Mouse (Mus musculus) liver, embryonic 15.5 days (tissue): ENCODE measurements around the gene Fgd6. TPM values are rescaled to one million over a fixed set of nuclear protein-coding genes. Genes with fewer than 3 reads are reported as not detected.

ENCODE experiments used
- ATAC-seq: fragments of 200-750 bp; cut with Nextera tagmentation; 2 replicates; pipeline ENCODE4 v1.8.0; 2017; ENCODE audit warnings: moderate number of reproducible peaks, mild to moderate bottlenecking, moderate library complexity; ENCODE audit not compliant: insufficient read depth
- H3K27ac ChIP-seq: fragments of 300-500 bp; sonication (generic); replicated peaks from 2 replicates; pipeline ENCODE4 v1.5.1; 2015; ENCODE audit warnings: mild to moderate bottlenecking, inconsistent platforms
- H3K27me3 ChIP-seq: fragments of 300-500 bp; sonication (generic); 2 replicates; pipeline ENCODE4 v1.6.1; 2015; ENCODE audit warnings: mild to moderate bottlenecking, inconsistent platforms
- H3K36me3 ChIP-seq: fragments of 300-500 bp; sonication (generic); replicated peaks from 2 replicates; pipeline ENCODE4 v1.6.1; 2015; ENCODE audit warnings: moderate library complexity, mild to moderate bottlenecking, inconsistent platforms
- H3K4me1 ChIP-seq: fragments of 300-500 bp; sonication (generic); replicated peaks from 2 replicates; pipeline ENCODE4 v1.6.1; 2015; ENCODE audit warnings: inconsistent platforms
- H3K4me2 ChIP-seq: fragments of 300-500 bp; sonication (generic); 2 replicates; pipeline ENCODE4 v1.6.1; 2015; ENCODE audit warnings: moderate library complexity, mild to moderate bottlenecking, inconsistent platforms
- H3K4me3 ChIP-seq: fragments of 300-500 bp; sonication (generic); replicated peaks from 2 replicates; pipeline ENCODE4 v1.5.1; 2015; ENCODE audit warnings: mild to moderate bottlenecking, inconsistent platforms
- H3K9ac ChIP-seq: fragments of 300-500 bp; sonication (generic); 2 replicates; pipeline ENCODE4 v1.6.1; 2015; ENCODE audit warnings: moderate library complexity, mild to moderate bottlenecking, inconsistent platforms
- H3K9me3 ChIP-seq: fragments of 300-500 bp; sonication (generic); replicated peaks from 2 replicates; pipeline ENCODE4 v1.6.1; 2016; ENCODE audit warnings: inconsistent platforms
- WGBS: fragments of 180-500 bp; shearing (Covaris S2); methylation state at CpG from one replicate; pipeline ENCODE4 v1.1.7; 2015; ENCODE audit warnings: mixed read lengths; ENCODE audit not compliant: insufficient replicate concordance; 5-methylcytosine and 5-hydroxymethylcytosine counted together
- polyA plus RNA-seq: library from polyadenylated mRNA; unstranded; fragments of >200 nt; fragmentation: Nextera tagmentation; extraction: Ambion mirVana; gene quantifications from 2 replicates; pipeline ENCODE4 v1.2.1, GENCODE M21; 2015

Fgd6 gene
- polyA plus RNA-seq, 1 experiment from 2014 or later = 2.8 TPM

DNA sequence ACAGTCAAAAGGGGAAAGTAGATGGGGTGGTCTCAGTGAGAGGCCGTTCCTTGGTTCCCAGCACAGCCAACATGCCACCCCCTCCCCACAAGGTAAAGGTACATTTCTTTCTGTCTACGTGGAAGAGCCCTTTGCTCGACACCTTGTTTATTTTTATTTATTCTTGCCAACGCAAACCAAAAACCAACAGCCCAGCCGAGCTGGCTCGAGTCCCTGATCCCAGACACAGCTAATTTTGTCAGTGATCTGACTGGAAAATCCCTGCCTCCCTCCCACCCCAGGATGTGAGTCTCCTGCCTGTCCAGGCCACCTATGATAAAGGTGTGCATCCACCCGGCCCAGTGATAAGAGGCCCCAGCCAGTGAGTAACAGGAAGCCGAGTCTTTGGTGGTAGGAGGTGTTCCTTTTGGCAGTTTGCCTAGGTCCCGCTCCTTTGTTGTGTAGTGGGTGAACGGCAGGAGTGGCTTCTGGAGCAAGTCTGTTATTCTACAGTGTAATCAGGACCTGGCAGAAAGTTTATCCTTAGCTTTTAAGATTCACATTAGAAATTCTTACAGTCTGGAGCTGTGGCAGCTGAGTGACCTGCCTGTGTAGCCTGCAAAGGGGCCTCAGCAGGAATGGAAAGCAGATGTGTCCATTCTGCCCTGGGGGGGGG is 36.6 kb downstream of the Fgd6 start:
- Histone ChIP-seq H3K4me3 (no peak overlapping the region), H3K4me1 (peaks cover 41% of the 10 kb centered on the region), H3K4me2 (peak overlapping the region; percentile 50), H3K9me3 (no peaks in the 10 kb centered on the region), H3K9ac (peak overlapping the region; percentile 2; the same call in 1 of the 2 replicates), H3K27ac (peak overlapping the region; percentile 79), H3K36me3 (peaks cover 12% of the 10 kb centered on the region; the same call in 1 of the 2 replicates), H3K27me3 (no peaks in the 10 kb centered on the region)
- 33% methylated on average over 10 of the region's 10 CpGs for WGBS
- ATAC-seq = peak; percentile 82

DNA sequence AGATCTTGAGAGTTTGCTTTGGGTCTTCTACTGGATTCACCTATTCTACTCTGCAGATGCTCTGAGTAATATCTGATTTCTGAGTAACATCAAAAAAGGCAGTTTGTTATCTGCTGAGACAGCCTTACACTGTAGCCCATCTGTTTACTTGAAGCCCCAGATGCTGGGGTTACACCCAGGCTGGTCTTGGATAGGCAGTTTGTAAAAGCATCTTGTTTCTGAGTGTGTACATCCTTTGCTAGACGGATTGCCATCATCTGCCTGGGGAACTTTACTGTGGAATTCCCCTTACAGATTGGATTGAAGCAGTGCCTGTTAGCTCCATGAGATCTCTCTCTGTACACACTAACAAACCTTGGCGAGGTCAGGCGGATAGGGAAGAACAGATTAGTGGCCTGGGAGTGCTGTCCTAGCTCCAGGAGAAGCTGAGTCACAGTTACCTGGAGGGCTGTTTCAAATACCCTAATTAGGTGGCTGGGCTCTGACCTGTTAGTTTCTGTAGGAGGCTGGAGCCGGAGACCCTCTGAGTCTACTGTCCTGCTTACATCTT is 37.2 kb downstream of the Fgd6 start:
- ATAC-seq = peak; percentile 85
- Histone ChIP-seq H3K9me3 (no peaks in the 10 kb centered on the region), H3K9ac (no peak overlapping the region), H3K4me3 (no peak overlapping the region), H3K4me2 (peak overlapping the region; percentile 50), H3K27me3 (no peaks in the 10 kb centered on the region), H3K4me1 (peaks cover 41% of the 10 kb centered on the region), H3K27ac (peak overlapping the region; percentile 79), H3K36me3 (peaks cover 12% of the 10 kb centered on the region; the same call in 1 of the 2 replicates)
- WGBS = 51% methylated on average over 4 of the region's 4 CpGs

DNA sequence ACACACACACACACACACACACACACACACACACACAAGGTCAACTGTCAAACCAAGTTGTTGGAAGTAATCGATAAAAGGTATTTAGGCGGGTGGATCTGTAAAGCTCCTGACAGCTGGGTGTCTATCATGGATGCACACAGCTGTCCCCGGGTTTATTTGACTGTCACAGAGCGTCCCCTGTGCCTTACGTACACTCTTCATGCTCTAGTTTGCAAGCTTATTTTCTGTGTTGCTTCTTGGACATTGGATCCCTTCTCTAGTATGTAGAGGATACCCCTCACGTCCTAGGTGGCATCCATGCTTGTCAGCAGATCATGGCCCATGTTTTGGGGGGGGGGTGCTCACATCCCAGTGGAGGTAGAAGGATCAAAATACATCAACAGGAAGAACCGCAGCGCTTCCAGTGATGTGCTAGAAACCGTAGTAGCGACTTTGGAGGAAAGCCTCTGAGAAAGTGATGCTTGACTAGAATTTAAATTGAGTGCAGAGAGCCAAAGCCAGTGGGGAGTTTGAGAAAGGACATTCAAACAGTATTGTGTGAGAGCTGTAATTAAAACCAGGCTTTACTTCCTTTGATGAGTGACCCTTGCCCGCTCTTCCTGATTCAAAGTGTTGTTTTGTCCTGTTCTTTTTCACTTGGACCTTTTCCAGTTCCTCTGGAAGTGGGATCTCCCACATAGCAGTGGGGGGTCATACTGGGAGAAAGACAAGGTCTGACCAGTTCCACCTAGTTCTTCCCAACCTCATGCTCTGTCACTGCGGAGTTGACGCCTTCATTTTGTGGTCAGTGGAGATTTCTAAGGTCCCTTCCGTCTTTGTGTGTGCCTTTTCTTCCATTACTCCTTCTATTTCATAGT is 41.4 kb downstream of the Fgd6 start:
- peaks cover 12% of the 10 kb centered on the region for H3K36me3 ChIP-seq
- no peaks in the 10 kb centered on the region for H3K9me3 ChIP-seq
- H3K27ac ChIP-seq = no peak overlapping the region
- no peak overlapping the region for H3K4me3 ChIP-seq
- H3K27me3 ChIP-seq = no peaks in the 10 kb centered on the region
- no peak overlapping the region for H3K4me2 ChIP-seq
- WGBS = 82% methylated on average over 14 of the region's 14 CpGs
- H3K4me1 ChIP-seq = peaks cover 24% of the 10 kb centered on the region
- no peak for ATAC-seq
- H3K9ac ChIP-seq = no peak overlapping the region

DNA sequence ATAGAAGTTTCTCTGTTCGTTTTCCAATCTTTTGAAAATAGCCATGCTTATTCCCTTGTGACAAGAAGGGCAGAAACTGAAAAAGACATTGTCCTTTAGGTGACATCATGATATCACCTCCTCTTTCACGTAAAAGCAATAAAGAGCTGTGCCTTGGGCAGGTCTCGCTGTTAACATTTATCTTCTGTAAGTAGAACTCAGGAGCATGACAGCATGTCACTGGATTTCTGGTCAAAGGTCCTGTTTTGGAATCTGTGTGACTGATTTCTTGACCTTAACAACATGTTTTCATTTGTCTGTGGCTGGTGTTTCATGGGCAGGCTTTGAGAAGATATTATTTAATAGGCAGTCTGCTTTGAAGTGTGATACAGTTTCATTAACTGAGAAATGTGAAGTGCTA is 44.9 kb downstream of the Fgd6 start:
- ATAC-seq = no peak
- no peaks in the 10 kb centered on the region for H3K9me3 ChIP-seq
- no peak overlapping the region for H3K27ac ChIP-seq
- 66% methylated on average over 3 of the region's 3 CpGs for WGBS
- H3K4me3 ChIP-seq = no peak overlapping the region
- H3K9ac ChIP-seq = no peak overlapping the region
- H3K4me1 ChIP-seq = peaks cover 12% of the 10 kb centered on the region
- H3K36me3 ChIP-seq = no peaks in the 10 kb centered on the region; the same call in 1 of the 2 replicates
- no peak overlapping the region for H3K4me2 ChIP-seq
- H3K27me3 ChIP-seq = no peaks in the 10 kb centered on the region

DNA sequence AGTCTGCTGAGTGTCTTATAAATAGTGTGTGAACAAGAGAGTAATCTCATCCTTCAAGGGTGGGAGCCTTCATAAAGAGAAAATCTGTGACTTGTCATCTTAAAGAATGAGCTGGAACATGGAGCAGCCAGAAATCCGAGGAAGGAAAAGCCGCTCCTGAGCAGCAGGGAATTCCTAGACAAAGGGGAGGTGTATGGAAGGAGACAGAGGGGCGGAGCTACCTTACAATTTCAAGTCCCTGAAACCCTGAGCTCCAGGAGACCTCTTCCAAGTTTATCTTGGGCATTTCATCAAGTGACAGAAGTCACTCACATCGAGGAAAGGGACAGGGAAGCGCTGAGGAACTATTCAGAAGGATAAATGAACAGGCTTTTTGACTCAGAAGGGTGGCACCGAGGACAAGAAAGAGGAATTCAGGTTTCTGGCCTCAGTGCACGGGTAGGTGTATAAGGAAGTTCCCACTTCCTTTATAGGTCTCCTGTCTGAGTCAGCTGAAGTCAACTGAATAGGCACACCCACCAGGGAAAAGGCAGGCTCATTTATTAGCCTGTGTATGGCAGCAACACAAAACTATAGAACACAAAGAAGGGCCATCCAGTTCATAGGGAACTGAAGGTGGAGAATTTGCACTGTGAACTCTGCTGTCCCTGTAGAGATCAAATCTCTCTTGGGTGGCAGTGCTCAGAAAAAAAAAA is 46.4 kb downstream of the Fgd6 start:
- Histone ChIP-seq H3K27me3 (no peaks in the 10 kb centered on the region), H3K27ac (no peak overlapping the region), H3K4me3 (no peak overlapping the region), H3K36me3 (no peaks in the 10 kb centered on the region; the same call in 1 of the 2 replicates), H3K4me1 (peaks cover 15% of the 10 kb centered on the region), H3K4me2 (no peak overlapping the region), H3K9ac (no peak overlapping the region), H3K9me3 (no peaks in the 10 kb centered on the region)
- 42% methylated on average over 7 of the region's 7 CpGs for WGBS
- no peak for ATAC-seq

DNA sequence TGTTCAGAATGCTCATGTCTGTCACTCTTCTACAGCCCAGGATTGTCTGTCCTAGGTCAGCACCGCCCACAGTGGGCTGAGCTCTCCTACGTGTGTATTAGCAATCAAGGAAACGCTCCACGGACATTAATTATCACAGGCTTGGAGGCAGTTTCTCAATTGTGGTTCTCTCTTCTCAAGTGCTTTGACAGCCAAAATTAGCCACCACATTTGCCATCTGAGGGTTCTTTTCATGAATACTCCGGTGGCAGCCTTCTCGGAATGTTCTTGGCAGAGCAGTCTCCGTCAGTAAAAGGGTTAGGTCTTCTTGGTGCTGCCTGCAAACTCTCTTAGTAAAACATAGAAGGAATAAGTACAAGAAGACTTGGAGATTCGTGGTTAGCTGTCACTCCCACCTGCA is 50.5 kb downstream of the Fgd6 start:
- no peak overlapping the region for H3K4me3 ChIP-seq
- ATAC-seq = no peak
- H3K9ac ChIP-seq = no peak overlapping the region
- 76% methylated on average over 8 of the region's 8 CpGs for WGBS
- peaks cover 15% of the 10 kb centered on the region; the same call in 1 of the 2 replicates for H3K4me1 ChIP-seq
- H3K9me3 ChIP-seq = no peaks in the 10 kb centered on the region
- no peaks in the 10 kb centered on the region for H3K27me3 ChIP-seq
- H3K36me3 ChIP-seq = peaks cover 14% of the 10 kb centered on the region; the same call in 1 of the 2 replicates
- H3K4me2 ChIP-seq = no peak overlapping the region
- H3K27ac ChIP-seq = no peak overlapping the region

DNA sequence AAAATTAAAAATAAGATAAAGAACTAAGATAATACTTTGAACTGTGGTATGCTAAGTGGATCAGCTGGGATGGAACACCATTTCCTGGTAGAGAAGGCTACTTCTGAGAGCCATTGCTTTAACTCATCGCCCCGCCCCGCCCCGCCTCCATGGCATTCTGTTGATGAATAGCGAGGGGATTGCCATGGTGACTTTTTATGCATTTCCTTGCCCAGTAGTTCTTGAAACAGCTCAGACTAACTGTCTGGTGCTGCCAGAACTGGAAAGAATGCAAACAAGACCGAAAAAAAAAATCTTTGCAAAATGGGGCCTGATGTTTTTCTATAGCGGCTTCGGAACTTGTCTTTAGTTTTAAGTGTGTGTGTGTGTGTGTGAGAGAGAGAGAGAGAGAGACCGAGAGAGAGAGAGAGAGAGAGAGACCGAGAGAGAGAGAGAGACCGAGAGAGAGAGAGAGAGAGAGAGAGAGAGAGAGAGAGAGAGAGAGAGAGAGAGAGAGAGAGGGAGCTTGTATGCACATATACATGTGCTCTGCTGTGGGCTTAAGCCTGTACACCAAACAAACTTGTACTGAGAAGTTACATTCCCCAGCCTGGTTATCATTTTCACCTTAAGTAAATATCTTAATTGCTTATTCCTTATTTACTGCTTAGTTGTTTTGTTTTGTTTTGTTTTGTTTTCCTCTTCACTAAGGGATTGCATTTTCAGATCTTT is 51.7 kb downstream of the Fgd6 start:
- no peak for ATAC-seq
- H3K9ac ChIP-seq = no peak overlapping the region
- H3K9me3 ChIP-seq = no peaks in the 10 kb centered on the region
- peaks cover 9% of the 10 kb centered on the region; the same call in 1 of the 2 replicates for H3K4me1 ChIP-seq
- H3K36me3 ChIP-seq = peaks cover 23% of the 10 kb centered on the region
- no peaks in the 10 kb centered on the region for H3K27me3 ChIP-seq
- no peak overlapping the region for H3K4me2 ChIP-seq
- H3K4me3 ChIP-seq = no peak overlapping the region
- WGBS = 78% methylated on average over 9 of the region's 11 CpGs
- no peak overlapping the region for H3K27ac ChIP-seq

DNA sequence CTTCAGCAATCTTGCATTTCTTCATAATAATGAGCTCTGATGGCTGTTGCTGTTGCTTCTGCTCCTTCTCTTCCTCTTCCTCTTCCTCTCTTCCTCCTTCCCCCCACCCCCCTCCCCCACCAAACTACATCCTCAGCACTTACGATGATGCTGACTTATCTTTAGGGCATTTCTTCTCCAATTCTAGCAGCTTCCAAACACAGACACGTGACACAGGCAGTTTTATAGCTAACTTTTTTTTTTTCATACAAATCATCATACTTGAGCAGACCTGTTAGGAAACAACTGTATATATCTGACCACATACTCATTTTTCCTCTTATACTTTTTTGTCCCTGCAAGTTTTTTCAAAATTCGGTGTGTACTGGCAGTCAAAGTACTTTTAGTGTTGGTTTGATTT is 54.2 kb downstream of the Fgd6 start:
- Histone ChIP-seq H3K4me2 (no peak overlapping the region), H3K4me3 (no peak overlapping the region), H3K9ac (no peak overlapping the region), H3K4me1 (peaks cover 5% of the 10 kb centered on the region; the same call in 1 of the 2 replicates), H3K36me3 (peaks cover 26% of the 10 kb centered on the region), H3K27me3 (no peaks in the 10 kb centered on the region), H3K9me3 (no peaks in the 10 kb centered on the region), H3K27ac (no peak overlapping the region)
- no peak for ATAC-seq
- WGBS = 69% methylated on average over 3 of the region's 3 CpGs

GRCm38 (mm10) chr10:94093534-94093933 is 57.7 kb downstream of the Fgd6 start:
- WGBS = 63% methylated on average over 5 of the region's 5 CpGs

GRCm38 (mm10) chr10:94095743-94096465 is 60.1 kb downstream of the Fgd6 start:
- H3K27ac ChIP-seq = no peak overlapping the region
- no peaks in the 10 kb centered on the region for H3K27me3 ChIP-seq

More at GRCm38 (mm10) chr10:94093534-94093933, 57.7 kb downstream of the Fgd6 start:
- no peak for ATAC-seq
- H3K27ac ChIP-seq = no peak overlapping the region
- no peak overlapping the region for H3K4me2 ChIP-seq
- H3K36me3 ChIP-seq = peaks cover 26% of the 10 kb centered on the region
- H3K4me3 ChIP-seq = no peak overlapping the region
- no peaks in the 10 kb centered on the region for H3K9me3 ChIP-seq
- H3K4me1 ChIP-seq = peaks cover 29% of the 10 kb centered on the region
- no peaks in the 10 kb centered on the region for H3K27me3 ChIP-seq
- no peak overlapping the region for H3K9ac ChIP-seq

More at GRCm38 (mm10) chr10:94095743-94096465, 60.1 kb downstream of the Fgd6 start:
- 83% methylated on average over 17 of the region's 17 CpGs for WGBS
- peaks cover 32% of the 10 kb centered on the region for H3K4me1 ChIP-seq
- no peak for ATAC-seq
- no peak overlapping the region for H3K9ac ChIP-seq
- H3K4me2 ChIP-seq = no peak overlapping the region
- peaks cover 16% of the 10 kb centered on the region for H3K36me3 ChIP-seq
- H3K9me3 ChIP-seq = no peaks in the 10 kb centered on the region
- H3K4me3 ChIP-seq = no peak overlapping the region
